Mouse (Mus musculus) cortical plate, adult 2 months (tissue): Measurements from ENCODE around the gene Gm21905.

Experiments used
- CTCF ChIP-seq: fragments of 200-500 bp; IDR thresholded peaks from 2 replicates; pipeline ENCODE4 v1.5.1; 2011; ENCODE audit warnings: mild to moderate bottlenecking, control low read depth, low read length; ENCODE audit not compliant: insufficient read depth; ENCODE audit errors: extremely low read depth
- POLR2A ChIP-seq: fragments of 200-500 bp; IDR thresholded peaks from 2 replicates; pipeline ENCODE4 v1.6.1; 2011; ENCODE audit warnings: mild to moderate bottlenecking, low read length, control low read depth; ENCODE audit not compliant: insufficient read depth; ENCODE audit errors: extremely low read depth

- TF ChIP-seq POLR2A: no peak
- TF ChIP-seq CTCF: no peak
Measured at GRCm38 (mm10) chr5:67944074-67944785, 2.0 kb downstream of the Gm21905 start.
